Mouse (Mus musculus): ENCODE measurements around the gene Mrtfb.

GRCm38 (mm10) chr16:13351268-13351667, 95.0 kb downstream of the Mrtfb start:
- TF ChIP-seq CTCF (IDR thresholded peaks at IDR 0.05; ENCODE audit: low read depth, low read length) (no peak), POLR2A (IDR thresholded peaks at IDR 0.05; ENCODE audit: borderline replicate concordance, low read depth, low read length) (no peak)

All from bone marrow macrophage, adult 2 months (primary cell).